ENCODE assay signal across 8 mouse cellular contexts in genomic region chr7:24608017-24608416, GRCm38 (mm10). TPM values are rescaled to one million over a fixed set of nuclear protein-coding genes. Genes with fewer than 3 reads are reported as not detected.
DNase-seq lines count a peak whose midpoint lies in the region; ATAC-seq and TF ChIP-seq lines count a peak whose summit lies in the region.

No protein-coding gene starts in this region.

- peak; percentile 69 for ATAC-seq in Patski
- ATAC-seq in forebrain, embryonic 12.5 days (ENCODE audit: low FRiP score), result peak; percentile 76
- peak; percentile 74 for ATAC-seq in hindbrain, embryonic 12.5 days (ENCODE audit: low FRiP score)
- peak; percentile 83 for ATAC-seq in monocyte, adult 5-6 weeks (replicated peaks; ENCODE audit: insufficient number of reproducible peaks, low FRiP score, low TSS enrichment, poor library complexity, severe bottlenecking)

- H3K9me3 ChIP-seq in forebrain, embryonic 12.5 days, result no peaks in the 10 kb centered on the region
- no peaks in the 10 kb centered on the region for H3K9me3 ChIP-seq in hindbrain, embryonic 12.5 days (replicated peaks)

- no peak overlapping the region for H3K9ac ChIP-seq in forebrain, embryonic 12.5 days
- H3K9ac ChIP-seq in hindbrain, embryonic 12.5 days, result no peak overlapping the region

- no peak overlapping the region for H3K4me2 ChIP-seq in forebrain, embryonic 12.5 days
- no peak overlapping the region for H3K4me2 ChIP-seq in hindbrain, embryonic 12.5 days (replicated peaks)

- no peaks in the 10 kb centered on the region for H3K36me3 ChIP-seq in forebrain, embryonic 12.5 days (replicated peaks)
- H3K36me3 ChIP-seq in hindbrain, embryonic 12.5 days, result no peaks in the 10 kb centered on the region

- in situ Hi-C loops in Patski (cut with MboI; ENCODE audit: low pct_unique_long_range_greater_than_20kb), result no loop called here

- WGBS in forebrain, embryonic 12.5 days, result 51% methylated on average over 6 of the region's 6 CpGs
- 57% methylated on average over 6 of the region's 6 CpGs for WGBS in hindbrain, embryonic 12.5 days

- POLR2A ChIA-PET in Patski (lab: Charles Lee), result no interaction called here

- no peak overlapping the region for H3K27ac ChIP-seq in forebrain, embryonic 12.5 days
- no peak overlapping the region for H3K27ac ChIP-seq in hindbrain, embryonic 12.5 days

- H3K27me3 ChIP-seq in Patski, result no peaks in the 10 kb centered on the region
- peaks cover 47% of the 10 kb centered on the region for H3K27me3 ChIP-seq in forebrain, embryonic 12.5 days
- H3K27me3 ChIP-seq in hindbrain, embryonic 12.5 days, result peaks cover 47% of the 10 kb centered on the region

- H3K4me3 ChIP-seq in forebrain, embryonic 12.5 days (replicated peaks), result no peak overlapping the region
- H3K4me3 ChIP-seq in hindbrain, embryonic 12.5 days, result no peak overlapping the region

- TF ChIP-seq CTCF in Patski (IDR thresholded peaks at IDR 0.05), result no peak

- DNase-seq in cerebellum, adult 9-10 months, result peak; percentile 42
- no peak for DNase-seq in cerebellum, postnatal 4 days (ENCODE audit: low spot score in 2 of 2)
- DNase-seq in Patski (ENCODE audit: low read depth, low spot score) (peak; percentile 64), liver (peak; percentile 41)
- DNase-seq in thymus, postnatal 25 days, result peak; percentile 82

- peaks cover 22% of the 10 kb centered on the region for H3K4me1 ChIP-seq in forebrain, embryonic 12.5 days
- peaks cover 20% of the 10 kb centered on the region for H3K4me1 ChIP-seq in hindbrain, embryonic 12.5 days

- CTCF ChIA-PET in Patski (lab: Charles Lee), result no interaction called here

RNA-seq across cellular contexts. Expression of gene Phldb3, which starts 2.5 kb away (rescaled TPM):
- polyA plus RNA-seq in Patski (2021), result 2.7 TPM
- not detected in 2 replicates for polyA plus RNA-seq in forebrain, embryonic 12.5 days (2016; fragmentation: Nextera tagmentation; extraction: Ambion mirVana)
- polyA plus RNA-seq in hindbrain, embryonic 12.5 days (2016; fragmentation: Nextera tagmentation; extraction: Ambion mirVana), result 0.09 TPM in 1 of 2 replicates, not detected in the other
- 7.5 to 10.6 TPM (median 9.6 TPM) in 3 replicates for total RNA-seq in monocyte, adult 5-6 weeks (2017)

RNA-seq across cellular contexts. Expression of gene Zfp575, which starts 20.6 kb away (rescaled TPM):
- polyA plus RNA-seq in Patski (2021), result not detected
- polyA plus RNA-seq in forebrain, embryonic 12.5 days (2016; fragmentation: Nextera tagmentation; extraction: Ambion mirVana), result 3.1 and 3.5 TPM in 2 replicates
- polyA plus RNA-seq in hindbrain, embryonic 12.5 days (2016; fragmentation: Nextera tagmentation; extraction: Ambion mirVana), result 5.1 and 5.5 TPM in 2 replicates
- total RNA-seq in monocyte, adult 5-6 weeks (2017), result not detected in 3 replicates

RNA-seq across cellular contexts. Expression of gene Ethe1, which starts 20.7 kb away (rescaled TPM):
- polyA plus RNA-seq in Patski (2021), result 74.5 TPM
- polyA plus RNA-seq in forebrain, embryonic 12.5 days (2016; fragmentation: Nextera tagmentation; extraction: Ambion mirVana), result 15.3 and 15.7 TPM in 2 replicates
- 14.2 and 15.4 TPM in 2 replicates for polyA plus RNA-seq in hindbrain, embryonic 12.5 days (2016; fragmentation: Nextera tagmentation; extraction: Ambion mirVana)
- 4.8 to 9.7 TPM (median 7.9 TPM) in 3 replicates for total RNA-seq in monocyte, adult 5-6 weeks (2017)

RNA-seq across cellular contexts. Expression of gene Lypd3, which starts 28.3 kb away (rescaled TPM):
- polyA plus RNA-seq in Patski (2021), result not detected
- 0.42 and 0.56 TPM in 2 replicates for polyA plus RNA-seq in forebrain, embryonic 12.5 days (2016; fragmentation: Nextera tagmentation; extraction: Ambion mirVana)
- 1.3 and 1.5 TPM in 2 replicates for polyA plus RNA-seq in hindbrain, embryonic 12.5 days (2016; fragmentation: Nextera tagmentation; extraction: Ambion mirVana)
- not detected in 3 replicates for total RNA-seq in monocyte, adult 5-6 weeks (2017)

Comparison
In these comparisons a context has a peak if more than half of its experiments do, and no peak if none do; other contexts are left out.
1. DNase-seq: peak in cerebellum, adult 9-10 months (single experiment), Patski (single experiment), liver (single experiment) and thymus, postnatal 25 days (single experiment); none in cerebellum, postnatal 4 days (0 of 2).
2. Peak in every context shown above with its lines, with median percentiles within 50 percentile points of each other: ATAC-seq.